Mouse (Mus musculus) hindbrain, postnatal 0 days (tissue): ENCODE data around the gene Ahcyl2. TPM values are rescaled to one million over a fixed set of nuclear protein-coding genes. Genes with fewer than 3 reads are reported as not detected.

Source experiments
- ATAC-seq: fragments of 200-750 bp; cut with Nextera tagmentation; 2 replicates; pipeline ENCODE4 v1.8.0; 2017; ENCODE audit warnings: mild to moderate bottlenecking, moderate TSS enrichment, moderate library complexity
- DNase-seq: peaks from one replicate; pipeline ENCODE4 v3.0.0-alpha.2; 2015; ENCODE audit warnings: low spot score
- H3K27ac ChIP-seq: fragments of 300-500 bp; sonication (generic); 2 replicates; pipeline ENCODE4 v1.5.1; 2014; ENCODE audit warnings: mild to moderate bottlenecking
- H3K27me3 ChIP-seq: fragments of 300-500 bp; sonication (generic); 2 replicates; pipeline ENCODE4 v1.6.1; 2014; ENCODE audit warnings: low read length, mixed read lengths; ENCODE audit not compliant: insufficient read depth
- H3K36me3 ChIP-seq: fragments of 300-500 bp; sonication (generic); 2 replicates; pipeline ENCODE4 v1.6.1; 2014; ENCODE audit warnings: low read length, mixed read lengths; ENCODE audit not compliant: insufficient read depth
- H3K4me1 ChIP-seq: fragments of 300-500 bp; sonication (generic); 2 replicates; pipeline ENCODE4 v1.6.1; 2014; ENCODE audit warnings: antibody characterized with exemption, low read length, mixed read lengths; ENCODE audit not compliant: insufficient read depth
- H3K4me2 ChIP-seq: fragments of 300-500 bp; sonication (generic); 2 replicates; pipeline ENCODE4 v1.6.1; 2014; ENCODE audit warnings: low read depth, mild to moderate bottlenecking, low read length, moderate library complexity, mixed read lengths
- H3K4me3 ChIP-seq: fragments of 300-500 bp; sonication (generic); 2 replicates; pipeline ENCODE4 v1.5.1; 2014; ENCODE audit warnings: low read length
- H3K9ac ChIP-seq: fragments of 300-500 bp; sonication (generic); replicated peaks from 2 replicates; pipeline ENCODE4 v1.6.1; 2014; ENCODE audit warnings: mild to moderate bottlenecking, low read length, moderate library complexity, mixed read lengths
- H3K9me3 ChIP-seq: fragments of 300-500 bp; sonication (generic); 2 replicates; pipeline ENCODE4 v1.6.1; 2016; ENCODE audit warnings: low read length, mixed read lengths
- CTCF ChIP-seq: IDR thresholded peaks from 2 replicates; pipeline ENCODE4 v1.5.1; 2016; ENCODE audit warnings: antibody characterized with exemption, control low read depth, low read depth
- WGBS: fragments of 180-500 bp; shearing (Covaris S2); extraction: QIAGEN DNeasy Blood & Tissue Kit; methylation state at CpG from one replicate; pipeline ENCODE4 v1.1.7; 2014; 5-methylcytosine and 5-hydroxymethylcytosine counted together
- polyA plus RNA-seq: library from polyadenylated mRNA; unstranded; fragments of >200 nt; fragmentation: Nextera tagmentation; extraction: Ambion mirVana; gene quantifications from 2 replicates; pipeline ENCODE4 v1.2.1, GENCODE M21; 2015
- total RNA-seq: library from RNA; depleted of rRNA; stranded (reverse); fragments of >200 nt; gene quantifications from 2 replicates; pipeline ENCODE4 v1.2.3, GENCODE M21; 2014

Ahcyl2 gene
- total and polyA plus RNA-seq, 2 experiments from 2014 or later, result 23.1 to 56.8 TPM

DNA sequence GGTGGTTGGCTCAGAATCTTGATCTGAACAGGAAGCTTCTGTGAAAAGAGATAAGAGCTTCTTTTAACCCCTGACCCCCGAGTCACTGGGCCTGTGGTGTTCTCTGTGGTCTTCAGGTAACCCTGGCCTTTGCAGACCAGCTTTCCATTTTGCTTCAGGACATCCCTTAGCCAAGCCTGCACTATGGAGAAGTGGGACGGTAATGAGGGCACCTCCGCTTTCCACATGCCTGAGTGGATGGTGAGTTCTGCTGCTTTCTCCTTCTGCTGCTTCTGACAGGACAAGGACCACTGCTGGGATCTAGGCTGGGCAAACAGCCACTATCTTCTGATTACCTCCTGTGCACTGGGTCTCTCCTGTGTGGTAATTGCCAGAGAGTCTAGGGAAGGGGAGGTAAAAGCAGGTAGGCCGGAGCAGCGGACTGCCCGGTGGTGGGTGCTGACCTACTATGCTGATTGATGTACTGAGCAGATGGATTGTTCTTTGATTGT lies 86.1 kb downstream of the Ahcyl2 start:
- Histone ChIP-seq H3K9me3 (no peaks in the 10 kb centered on the region), H3K27ac (no peak overlapping the region), H3K27me3 (no peaks in the 10 kb centered on the region), H3K36me3 (no peaks in the 10 kb centered on the region), H3K4me3 (no peak overlapping the region), H3K4me1 (no peaks in the 10 kb centered on the region), H3K9ac (no peak overlapping the region), H3K4me2 (no peak overlapping the region)
- WGBS, result 89% methylated on average over 6 of the region's 6 CpGs
- ATAC-seq (peak; percentile 51; the same call in 1 of the 2 replicates), DNase-seq (no peak)
- TF ChIP-seq CTCF, result no peak

- TF ChIP-seq CTCF, result no peak
- no peaks in the 10 kb centered on the region for H3K36me3 ChIP-seq
- no peaks in the 10 kb centered on the region for H3K9me3 ChIP-seq
- ATAC-seq (no peak), DNase-seq (no peak)
- H3K27ac ChIP-seq, result no peak overlapping the region
- H3K9ac ChIP-seq, result no peak overlapping the region
- no peak overlapping the region for H3K4me3 ChIP-seq
- no peak overlapping the region for H3K4me2 ChIP-seq
- no peaks in the 10 kb centered on the region for H3K27me3 ChIP-seq
- WGBS, result 77% methylated on average over 6 of the region's 6 CpGs
- H3K4me1 ChIP-seq, result no peaks in the 10 kb centered on the region
These were observed 90.8 kb downstream of the Ahcyl2 start for GRCm38 (mm10) chr6:29858619-29859018.

DNA sequence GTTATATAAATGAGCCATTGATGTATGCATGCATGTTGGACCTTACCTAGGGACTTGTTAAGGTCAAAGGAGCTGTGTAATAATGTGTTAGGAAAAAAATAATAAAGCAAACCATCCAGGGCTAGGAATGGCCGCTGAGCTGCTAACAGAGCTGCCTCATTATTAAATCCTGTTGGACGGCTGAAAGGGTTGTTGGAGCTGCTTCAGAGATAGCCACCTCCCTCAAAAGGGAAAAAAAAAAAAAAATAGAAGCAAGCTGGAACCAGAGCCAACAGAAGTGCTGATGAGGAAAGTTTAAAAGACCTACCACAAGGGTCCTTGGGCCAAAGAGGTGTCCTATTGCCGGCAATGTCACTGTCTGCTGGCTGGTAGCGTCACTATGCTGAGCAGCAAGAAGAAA lies 91.5 kb downstream of the Ahcyl2 start:
- H3K4me3 ChIP-seq, result no peak overlapping the region
- H3K4me1 ChIP-seq, result no peaks in the 10 kb centered on the region
- H3K27me3 ChIP-seq, result no peaks in the 10 kb centered on the region
- TF ChIP-seq CTCF, result no peak
- H3K9me3 ChIP-seq, result no peaks in the 10 kb centered on the region
- no peak overlapping the region for H3K9ac ChIP-seq
- no peak for DNase-seq
- no peak overlapping the region for H3K27ac ChIP-seq
- H3K4me2 ChIP-seq, result no peak overlapping the region
- no peaks in the 10 kb centered on the region for H3K36me3 ChIP-seq
- 61% methylated on average over 4 of the region's 4 CpGs for WGBS
- no peak for ATAC-seq

DNA sequence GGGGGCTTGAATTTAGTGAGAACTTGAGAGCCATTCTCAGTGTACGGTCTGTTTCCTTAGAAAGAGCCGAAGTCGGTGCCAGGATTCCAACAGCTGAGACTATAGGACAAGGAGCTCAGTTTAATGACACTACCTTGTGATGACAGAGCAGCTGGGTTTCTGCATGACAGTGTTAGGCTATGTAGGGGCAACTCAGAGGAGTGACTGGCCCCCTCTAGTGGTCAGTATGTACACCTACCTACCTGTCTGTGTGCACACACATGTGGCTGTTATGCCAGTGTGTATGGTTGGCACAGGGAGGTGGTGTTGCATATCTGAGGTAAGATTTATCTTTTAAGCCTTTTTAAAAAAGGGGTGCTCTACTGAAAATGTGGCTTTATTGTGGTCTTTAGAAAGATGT lies 92.4 kb downstream of the Ahcyl2 start:
- DNase-seq (peak; percentile 33), ATAC-seq (no peak)
- H3K27me3 ChIP-seq, result no peaks in the 10 kb centered on the region
- H3K4me3 ChIP-seq, result no peak overlapping the region
- no peaks in the 10 kb centered on the region for H3K36me3 ChIP-seq
- H3K4me2 ChIP-seq, result no peak overlapping the region
- WGBS, result 88% methylated on average over 3 of the region's 3 CpGs
- H3K9me3 ChIP-seq, result no peaks in the 10 kb centered on the region
- H3K27ac ChIP-seq, result no peak overlapping the region
- no peak overlapping the region for H3K9ac ChIP-seq
- TF ChIP-seq CTCF, result peak; percentile 61
- no peaks in the 10 kb centered on the region for H3K4me1 ChIP-seq

GRCm38 (mm10) chr6:29864926-29865325 lies 97.1 kb downstream of the Ahcyl2 start:
- H3K4me2 ChIP-seq, result no peak overlapping the region
- TF ChIP-seq CTCF, result no peak
- H3K4me3 ChIP-seq, result no peak overlapping the region
- 96% methylated on average over 2 of the region's 2 CpGs for WGBS
- no peak overlapping the region for H3K9ac ChIP-seq
- ATAC-seq (no peak), DNase-seq (no peak)
- no peak overlapping the region for H3K27ac ChIP-seq
- H3K27me3 ChIP-seq, result no peaks in the 10 kb centered on the region
- no peaks in the 10 kb centered on the region for H3K9me3 ChIP-seq
- no peaks in the 10 kb centered on the region for H3K4me1 ChIP-seq
- H3K36me3 ChIP-seq, result no peaks in the 10 kb centered on the region

- WGBS, result 66% methylated on average over 9 of the region's 9 CpGs
- DNase-seq, result no peak
- H3K36me3 ChIP-seq, result peaks cover 7% of the 10 kb centered on the region; the same call in 1 of the 2 replicates
These were observed 99.3 kb downstream of the Ahcyl2 start for GRCm38 (mm10) chr6:29866935-29867724.

DNA sequence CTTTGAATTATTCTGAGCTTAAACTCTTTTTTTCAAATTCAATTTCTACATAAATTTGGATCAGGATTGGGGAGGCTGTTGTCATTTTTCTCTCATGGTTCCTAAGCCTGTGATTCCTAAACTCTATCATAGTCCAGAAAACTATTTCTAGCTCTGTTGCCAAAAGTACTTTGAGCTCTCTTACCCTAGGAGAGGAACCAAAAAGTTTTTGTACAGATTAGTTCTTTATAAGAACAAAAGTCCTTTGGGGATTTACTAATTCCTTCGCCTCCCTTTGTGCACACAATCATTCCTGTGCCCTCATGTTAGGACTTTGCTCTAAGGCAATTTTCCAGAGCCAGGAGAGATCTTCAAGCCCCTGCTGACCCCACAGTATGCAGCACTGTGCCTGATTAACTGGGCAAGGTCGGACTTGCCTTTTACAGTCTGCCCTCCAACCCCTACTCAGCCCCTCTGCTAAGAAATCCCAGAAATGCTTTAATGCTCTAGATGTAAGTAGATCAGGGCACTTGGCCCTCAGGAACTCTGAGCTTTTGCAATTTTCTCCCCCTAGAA lies 100.6 kb downstream of the Ahcyl2 start:
- ATAC-seq (no peak), DNase-seq (no peak)
- 87% methylated on average over 2 of the region's 2 CpGs for WGBS
- Histone ChIP-seq H3K9ac (no peak overlapping the region), H3K36me3 (peaks cover 7% of the 10 kb centered on the region; the same call in 1 of the 2 replicates), H3K27ac (no peak overlapping the region), H3K4me1 (no peaks in the 10 kb centered on the region), H3K27me3 (no peaks in the 10 kb centered on the region), H3K9me3 (no peaks in the 10 kb centered on the region), H3K4me3 (no peak overlapping the region), H3K4me2 (no peak overlapping the region)
- no peak for TF ChIP-seq CTCF

More at GRCm38 (mm10) chr6:29866935-29867724, 99.3 kb downstream of the Ahcyl2 start:
- ATAC-seq, result no peak
- Histone ChIP-seq H3K4me1 (no peaks in the 10 kb centered on the region), H3K4me2 (no peak overlapping the region), H3K27ac (no peak overlapping the region), H3K27me3 (no peaks in the 10 kb centered on the region), H3K4me3 (no peak overlapping the region), H3K9ac (no peak overlapping the region), H3K9me3 (no peaks in the 10 kb centered on the region)
- no peak for TF ChIP-seq CTCF
